Mouse (Mus musculus) forebrain, embryonic 14.5 days (tissue): Measurements from ENCODE around the gene Ripor2. TPM values are rescaled to one million over a fixed set of nuclear protein-coding genes. Genes with fewer than 3 reads are reported as not detected.

Experiments
- ATAC-seq: fragments of 200-750 bp; cut with Nextera tagmentation; 2 replicates; pipeline ENCODE4 v1.8.0; 2017; ENCODE audit warnings: mild to moderate bottlenecking, moderate library complexity
- DNase-seq: peaks from one replicate; pipeline ENCODE4 v3.0.0-alpha.2; 2015; ENCODE audit warnings: low spot score
- H3K27ac ChIP-seq: fragments of 300-500 bp; sonication (generic); 2 replicates; pipeline ENCODE4 v1.5.1; 2014; ENCODE audit warnings: low read depth, mild to moderate bottlenecking, control low read depth, low read length, moderate library complexity
- H3K27me3 ChIP-seq: fragments of 300-500 bp; sonication (generic); replicated peaks from 2 replicates; pipeline ENCODE4 v1.6.1; 2014; ENCODE audit warnings: low read length, control low read depth, mixed read lengths; ENCODE audit not compliant: control insufficient read depth, insufficient read depth
- H3K36me3 ChIP-seq: fragments of 300-500 bp; sonication (generic); 2 replicates; pipeline ENCODE4 v1.6.1; 2014; ENCODE audit warnings: low read length, control low read depth; ENCODE audit not compliant: control insufficient read depth, insufficient read depth
- H3K4me1 ChIP-seq: fragments of 300-500 bp; sonication (generic); 2 replicates; pipeline ENCODE4 v1.6.1; 2014; ENCODE audit warnings: antibody characterized with exemption, low read length, control low read depth; ENCODE audit not compliant: control insufficient read depth, insufficient read depth
- H3K4me2 ChIP-seq: fragments of 300-500 bp; sonication (generic); 2 replicates; pipeline ENCODE4 v1.6.1; 2014; ENCODE audit warnings: mild to moderate bottlenecking, control low read depth, low read length
- H3K4me3 ChIP-seq: fragments of 300-500 bp; sonication (generic); 2 replicates; pipeline ENCODE4 v1.5.1; 2014; ENCODE audit warnings: low read depth, low read length, control low read depth
- H3K9ac ChIP-seq: fragments of 300-500 bp; sonication (generic); 2 replicates; pipeline ENCODE4 v1.6.1; 2014; ENCODE audit warnings: mild to moderate bottlenecking, low read length, control low read depth, moderate library complexity
- H3K9me3 ChIP-seq: fragments of 300-500 bp; sonication (generic); replicated peaks from 2 replicates; pipeline ENCODE4 v1.6.1; 2016; ENCODE audit warnings: low read length, control low read depth, mixed read lengths; ENCODE audit not compliant: control insufficient read depth
- WGBS: fragments of 180-500 bp; shearing (Covaris S2); extraction: QIAGEN DNeasy Blood & Tissue Kit; methylation state at CpG from one replicate; pipeline ENCODE4 v1.1.7; 2014; 5-methylcytosine and 5-hydroxymethylcytosine counted together
- polyA plus RNA-seq: library from polyadenylated mRNA; unstranded; fragments of >200 nt; fragmentation: Nextera tagmentation; extraction: Ambion mirVana; gene quantifications from 2 replicates; pipeline ENCODE4 v1.2.1, GENCODE M21; 2014

The Ripor2 gene
- polyA plus RNA-seq, 1 experiment from 2014 or later, result 16.9 TPM

GRCm38 (mm10) chr13:24646324-24646723, 64.3 kb downstream of the Ripor2 start:
- Histone ChIP-seq H3K9me3 (no peaks in the 10 kb centered on the region), H3K36me3 (no peaks in the 10 kb centered on the region), H3K27ac (no peak overlapping the region), H3K27me3 (no peaks in the 10 kb centered on the region), H3K4me2 (no peak overlapping the region), H3K4me1 (peaks cover 10% of the 10 kb centered on the region; the same call in 1 of the 2 replicates), H3K9ac (no peak overlapping the region), H3K4me3 (no peak overlapping the region)
- WGBS, result 86% methylated on average over 3 of the region's 3 CpGs
- ATAC-seq, result no peak
- DNase-seq, result no peak

DNA sequence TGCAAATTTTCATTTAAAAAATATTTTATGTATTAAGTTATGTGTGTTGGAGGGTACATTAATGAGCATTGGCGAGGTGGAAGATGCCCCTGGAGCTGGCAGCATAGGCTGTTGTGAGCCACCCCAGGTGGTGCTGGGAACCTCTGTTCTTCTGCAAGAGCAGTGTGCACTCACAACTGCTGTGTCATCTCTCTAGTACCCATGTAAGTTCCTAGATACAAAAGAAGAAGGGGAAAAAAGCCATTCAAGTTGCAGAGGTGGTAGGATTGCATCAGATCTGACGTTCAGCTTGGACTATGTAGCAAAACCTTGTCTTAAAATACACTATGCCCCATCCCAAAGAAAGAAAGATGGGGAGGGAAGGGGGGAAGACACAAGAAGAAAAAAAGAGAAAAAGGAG, 65.5 kb downstream of the Ripor2 start:
- Histone ChIP-seq H3K4me2 (no peak overlapping the region), H3K4me3 (no peak overlapping the region), H3K9ac (no peak overlapping the region), H3K36me3 (no peaks in the 10 kb centered on the region), H3K27ac (no peak overlapping the region), H3K27me3 (no peaks in the 10 kb centered on the region), H3K9me3 (no peaks in the 10 kb centered on the region), H3K4me1 (peaks cover 10% of the 10 kb centered on the region; the same call in 1 of the 2 replicates)
- DNase-seq, result no peak
- ATAC-seq, result no peak
- 88% methylated on average over 2 of the region's 2 CpGs for WGBS

- Histone ChIP-seq H3K27me3 (no peaks in the 10 kb centered on the region), H3K9me3 (no peaks in the 10 kb centered on the region), H3K9ac (no peak overlapping the region), H3K4me1 (peaks cover 10% of the 10 kb centered on the region; the same call in 1 of the 2 replicates), H3K4me2 (no peak overlapping the region), H3K4me3 (no peak overlapping the region), H3K27ac (peak overlapping the region; percentile 36; the same call in 1 of the 2 replicates), H3K36me3 (no peaks in the 10 kb centered on the region)
- 58% methylated on average over 5 of the region's 5 CpGs for WGBS
- ATAC-seq (no peak), DNase-seq (no peak)
These were observed 66.0 kb downstream of the Ripor2 start for GRCm38 (mm10) chr13:24648027-24648426.

- H3K4me3 ChIP-seq, result no peak overlapping the region
- ATAC-seq, result peak; percentile 62; the same call in 1 of the 2 replicates
- 49% methylated on average over 3 of the region's 3 CpGs for WGBS
- H3K9ac ChIP-seq, result no peak overlapping the region
- H3K4me2 ChIP-seq, result no peak overlapping the region
- H3K27ac ChIP-seq, result peak overlapping the region; percentile 36; the same call in 1 of the 2 replicates
- no peaks in the 10 kb centered on the region for H3K27me3 ChIP-seq
- DNase-seq, result no peak
- H3K4me1 ChIP-seq, result peaks cover 10% of the 10 kb centered on the region; the same call in 1 of the 2 replicates
- H3K9me3 ChIP-seq, result no peaks in the 10 kb centered on the region
- H3K36me3 ChIP-seq, result no peaks in the 10 kb centered on the region
These were observed 66.7 kb downstream of the Ripor2 start for GRCm38 (mm10) chr13:24648668-24649067.

- DNase-seq, result no peak
- Histone ChIP-seq H3K27me3 (no peaks in the 10 kb centered on the region), H3K4me3 (no peak overlapping the region), H3K27ac (no peak overlapping the region), H3K4me2 (no peak overlapping the region), H3K9ac (no peak overlapping the region), H3K9me3 (no peaks in the 10 kb centered on the region), H3K4me1 (peaks cover 10% of the 10 kb centered on the region; the same call in 1 of the 2 replicates), H3K36me3 (no peaks in the 10 kb centered on the region)
- ATAC-seq, result no peak
- WGBS, result 65% methylated on average over 2 of the region's 2 CpGs
These were observed 67.1 kb downstream of the Ripor2 start for GRCm38 (mm10) chr13:24649099-24649498.

DNA sequence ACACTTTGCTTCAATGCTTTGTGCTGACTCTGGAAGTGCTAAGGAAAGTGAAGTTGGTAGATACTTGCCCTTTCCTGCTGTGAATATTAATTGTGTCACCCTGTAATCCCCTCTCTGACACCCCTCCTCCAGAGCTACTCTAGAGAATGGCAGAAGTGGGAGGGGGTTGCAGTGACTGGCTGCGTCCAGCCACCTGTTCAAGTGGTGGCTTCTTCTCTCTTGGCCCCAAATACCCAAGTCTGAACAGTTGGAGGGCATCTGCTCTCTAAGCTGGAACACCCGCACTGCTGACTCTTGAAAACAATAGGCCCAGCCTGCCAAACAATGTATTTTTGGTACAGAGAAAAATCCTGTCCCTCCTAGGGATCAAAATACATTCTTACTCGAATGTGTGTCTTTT, 69.0 kb downstream of the Ripor2 start:
- Histone ChIP-seq H3K36me3 (no peaks in the 10 kb centered on the region), H3K27me3 (no peaks in the 10 kb centered on the region), H3K4me3 (no peak overlapping the region), H3K9me3 (no peaks in the 10 kb centered on the region), H3K9ac (no peak overlapping the region), H3K27ac (no peak overlapping the region), H3K4me2 (no peak overlapping the region), H3K4me1 (peaks cover 10% of the 10 kb centered on the region; the same call in 1 of the 2 replicates)
- 38% methylated on average over 3 of the region's 3 CpGs for WGBS
- ATAC-seq (no peak), DNase-seq (no peak)

- ATAC-seq, result 0 out of 2 replicates have a peak, but pooled peaks have one; percentile 13
- whole genome bisulfite sequencing, result 40% methylated on average over 12 of the region's 12 CpGs
These were observed 73.1 kb downstream of the Ripor2 start for GRCm38 (mm10) chr13:24654919-24655635.

DNA sequence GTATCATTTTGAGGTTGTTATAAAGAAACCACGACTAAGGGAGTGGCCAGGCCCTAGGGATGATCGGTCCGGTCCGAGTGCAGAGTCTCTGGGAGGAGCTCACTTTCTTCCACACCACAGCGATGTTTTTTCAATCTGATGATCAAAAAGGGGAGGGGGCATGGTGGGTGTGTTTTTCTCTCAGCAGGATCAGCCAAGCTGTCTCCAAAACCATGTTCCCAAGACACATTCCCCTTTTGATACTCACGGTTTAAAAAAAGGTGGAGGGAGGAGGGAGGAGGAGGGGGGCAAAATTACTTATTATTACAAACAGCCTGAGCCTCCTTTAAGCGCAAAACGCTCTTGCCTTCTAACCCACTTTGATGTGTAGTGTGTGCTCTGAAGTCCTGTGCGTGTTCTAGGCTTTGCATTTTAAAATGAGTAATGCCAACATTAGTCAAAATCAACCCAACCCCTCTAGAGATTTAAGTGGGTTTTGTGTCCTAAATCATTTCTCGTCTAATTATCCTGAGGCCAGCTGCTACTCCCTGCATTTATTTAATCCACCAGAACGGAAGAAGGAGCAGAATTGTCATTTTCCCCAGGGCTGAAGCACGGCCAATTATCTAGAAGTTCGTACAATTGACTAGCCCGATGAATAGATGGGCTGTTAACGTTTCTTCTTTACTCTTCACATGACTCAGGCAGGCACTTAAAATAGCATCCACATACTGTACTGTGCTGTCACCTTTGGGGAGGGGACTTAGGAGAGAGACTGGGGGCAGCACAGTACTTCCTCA, 74.9 kb downstream of the Ripor2 start:
- DNase-seq, result peak; percentile 83
- Histone ChIP-seq H3K9me3 (no peaks in the 10 kb centered on the region), H3K4me1 (peaks cover 6% of the 10 kb centered on the region; the same call in 1 of the 2 replicates), H3K36me3 (no peaks in the 10 kb centered on the region), H3K27ac (peak overlapping the region; percentile 67), H3K27me3 (no peaks in the 10 kb centered on the region), H3K4me3 (no peak overlapping the region), H3K9ac (peak overlapping the region; percentile 38; the same call in 1 of the 2 replicates), H3K4me2 (peak overlapping the region; percentile 40; the same call in 1 of the 2 replicates)
- 4% methylated on average over 15 of the region's 15 CpGs for WGBS
- peak; percentile 84 for ATAC-seq

More at GRCm38 (mm10) chr13:24654919-24655635, 73.1 kb downstream of the Ripor2 start:
- peaks cover 11% of the 10 kb centered on the region for H3K4me1 ChIP-seq
- no peaks in the 10 kb centered on the region for H3K36me3 ChIP-seq
- no peaks in the 10 kb centered on the region for H3K9me3 ChIP-seq
- H3K27ac ChIP-seq, result peak overlapping the region; percentile 58; the same call in 1 of the 2 replicates
- peak; percentile 40 for DNase-seq
- no peaks in the 10 kb centered on the region for H3K27me3 ChIP-seq
- no peak overlapping the region for H3K4me2 ChIP-seq
- H3K9ac ChIP-seq, result no peak overlapping the region
- no peak overlapping the region for H3K4me3 ChIP-seq
